Mouse (Mus musculus): ENCODE results near the gene Hils1. TPM values are rescaled to one million over a fixed set of nuclear protein-coding genes. Genes with fewer than 3 reads are reported as not detected.

The Hils1 gene
- total RNA-seq, 2 experiments from 2014 or later, result not detected

DNA sequence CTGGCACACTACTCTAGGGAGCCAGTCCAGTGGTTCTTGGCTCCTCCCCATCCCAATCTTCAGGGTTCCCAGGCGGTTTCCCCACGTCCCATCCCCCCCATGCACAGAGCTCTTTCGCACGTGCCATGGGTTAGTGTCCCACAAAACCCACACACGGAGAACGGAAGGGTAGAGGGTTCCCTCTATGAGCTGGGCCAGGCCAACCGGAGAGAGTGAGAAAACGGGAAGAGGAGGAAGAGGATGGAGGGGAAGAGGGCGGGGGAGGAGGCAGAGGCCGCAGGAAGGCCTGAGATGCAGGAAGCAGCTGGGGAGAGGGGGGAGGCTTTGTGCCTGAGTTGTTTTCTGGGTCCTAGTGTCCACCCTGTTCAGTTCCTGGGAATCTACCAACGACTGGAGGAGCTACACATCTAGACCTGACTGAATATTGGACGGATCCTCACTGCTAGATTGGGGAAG, 22.2 kb downstream of the Hils1 start:
- DNase-seq, result peak; percentile 64

DNA sequence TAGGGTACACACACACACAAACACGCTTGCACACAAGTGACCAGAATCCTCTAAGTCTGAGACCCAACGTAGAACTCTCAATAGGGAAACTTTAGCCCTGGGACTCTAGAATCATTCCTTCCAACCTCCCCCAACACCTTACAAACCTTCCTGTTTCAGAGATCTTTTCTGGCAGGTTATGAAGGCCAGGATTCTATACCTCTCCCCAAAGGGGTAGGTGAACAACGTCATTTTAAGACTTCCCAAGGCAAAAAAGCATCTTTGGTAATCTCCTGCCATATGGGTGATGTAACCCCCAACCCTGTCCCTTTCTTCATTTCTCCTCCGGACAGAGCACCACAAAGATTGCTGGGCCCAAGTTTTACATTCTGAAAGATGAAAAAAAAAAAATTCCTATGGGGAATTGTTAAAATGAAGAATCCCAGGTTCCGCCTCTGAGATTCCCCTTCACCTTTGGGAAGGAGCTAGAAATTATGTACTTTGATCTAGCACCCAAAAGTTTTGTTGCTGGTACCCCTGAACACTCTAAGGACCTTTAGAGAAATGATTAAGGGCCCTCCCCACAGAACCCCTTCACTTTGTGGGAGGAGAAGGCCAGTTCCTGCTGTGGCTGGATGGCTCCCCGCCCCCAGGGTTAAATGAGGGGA, 22.8 kb downstream of the Hils1 start:
- DNase-seq, result no peak

DNA sequence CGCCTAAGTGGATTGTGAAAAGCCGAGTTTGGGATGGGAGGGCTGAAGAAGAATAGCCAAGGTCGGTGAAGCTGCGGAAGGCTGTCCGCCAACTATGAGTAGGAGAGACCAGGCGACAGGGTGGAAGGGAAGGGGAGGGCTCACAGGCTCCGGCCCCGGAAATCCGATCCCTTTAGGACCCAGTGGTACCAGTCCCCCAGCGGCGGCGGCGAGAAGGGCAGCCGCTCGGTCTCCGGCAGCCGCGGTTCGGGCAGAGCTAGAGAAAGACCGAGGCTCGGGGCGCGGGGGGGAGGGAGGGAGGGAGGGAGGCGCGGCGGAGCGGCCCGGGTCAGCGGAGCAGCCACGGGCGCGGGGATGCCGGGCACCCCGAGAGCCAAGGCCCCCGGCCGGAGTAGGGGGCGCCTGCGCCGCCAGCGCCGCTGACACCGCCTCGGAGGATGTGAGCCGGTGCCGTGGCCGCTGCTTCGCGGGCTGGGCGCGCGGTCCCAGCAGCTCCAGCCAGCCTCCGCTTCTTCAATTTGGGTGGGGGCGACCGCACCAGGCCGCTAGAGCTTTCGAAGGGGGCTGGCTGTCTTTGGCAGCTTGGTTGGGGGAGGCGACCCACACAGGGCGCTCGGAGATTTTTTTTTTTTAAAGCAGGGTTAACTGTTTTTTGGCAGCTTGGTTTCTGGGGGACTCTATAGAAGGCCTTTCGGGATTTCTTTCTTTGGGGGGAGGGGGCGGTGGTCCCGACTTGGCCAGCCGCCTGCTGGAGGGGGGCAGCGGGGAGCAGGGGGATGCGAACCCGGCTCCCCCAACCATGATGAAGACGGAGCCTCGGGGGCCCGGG, 23.6 kb downstream of the Hils1 start, which contains the start of gene Ppp1r9b:
TSS of gene Ppp1r9b (plus strand) at position 287 of the 829 bp plus-strand sequence.
- DNase-seq, result peak; percentile 92

GRCm38 (mm10) chr11:94991641-94992479, 24.5 kb downstream of the Hils1 start:
- peak; percentile 61 for DNase-seq

DNA sequence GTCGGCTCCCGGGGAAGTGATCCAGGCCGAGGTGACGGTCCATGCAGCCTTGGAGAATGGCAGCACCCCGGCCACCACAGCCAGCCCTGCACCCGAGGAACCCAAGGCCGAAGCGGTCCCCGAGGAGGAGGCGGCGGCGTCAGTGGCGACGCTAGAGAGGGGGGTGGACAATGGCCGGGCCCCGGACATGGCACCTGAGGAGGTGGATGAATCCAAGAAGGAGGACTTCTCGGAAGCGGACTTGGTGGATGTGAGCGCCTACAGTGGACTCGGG, 25.0 kb downstream of the Hils1 start:
- DNase-seq, result no peak

GRCm38 (mm10) chr11:94992754-94993606, 25.6 kb downstream of the Hils1 start:
- DNase-seq, result peak; percentile 44

DNA sequence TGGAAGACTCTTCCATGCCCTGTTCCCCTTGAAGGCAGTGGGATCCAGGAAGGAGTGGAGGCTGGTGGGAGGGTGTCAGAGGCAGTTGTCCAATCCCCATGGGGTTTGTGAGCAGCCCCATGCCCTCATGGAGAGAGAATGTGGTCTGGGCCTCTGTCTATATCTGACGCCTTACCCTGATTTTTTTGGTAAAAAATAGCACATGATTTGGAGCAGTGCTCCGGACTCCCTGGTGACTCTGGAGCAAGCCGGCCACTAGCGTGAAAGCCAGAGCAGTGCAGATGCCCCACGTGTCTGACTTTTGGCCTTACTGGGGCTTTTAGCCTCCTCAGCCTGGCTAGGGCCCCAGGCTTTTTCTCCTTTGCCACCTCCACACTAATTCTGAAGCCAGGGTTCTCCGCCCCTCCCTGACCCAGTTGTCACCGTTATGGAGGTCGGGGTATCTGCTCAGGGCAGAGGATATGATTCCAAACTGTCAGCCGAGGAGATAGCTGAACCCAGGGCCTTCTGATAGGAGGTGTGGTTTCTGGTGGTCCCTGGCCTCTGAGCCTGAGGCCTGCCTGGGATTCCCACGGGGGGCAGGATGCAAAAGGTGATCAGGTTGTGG, 26.9 kb downstream of the Hils1 start:
- no peak for DNase-seq

GRCm38 (mm10) chr11:94994947-94995772, 27.8 kb downstream of the Hils1 start:
- DNase-seq, result no peak

- DNase-seq, result no peak
These were observed 28.7 kb downstream of the Hils1 start for GRCm38 (mm10) chr11:94996101-94996500.

DNA sequence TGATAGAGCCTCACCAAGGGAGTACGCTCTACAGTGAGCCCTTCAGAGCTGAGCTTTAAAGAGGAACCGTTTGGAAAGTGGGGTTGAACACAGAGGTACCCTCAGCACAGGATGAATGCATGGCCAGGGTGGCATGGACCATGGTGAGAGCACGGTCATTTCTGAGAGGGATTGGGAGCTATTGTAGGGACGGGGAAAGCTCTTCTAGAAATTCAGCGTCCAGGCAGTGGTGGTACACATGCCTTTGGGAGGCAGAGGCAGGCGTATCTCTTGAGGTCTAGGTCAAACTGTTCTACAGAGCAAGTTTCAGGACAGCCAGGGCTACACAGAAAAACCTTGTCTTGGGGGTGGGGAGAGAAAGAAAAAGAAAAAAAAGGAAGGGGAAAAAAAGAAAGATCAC, 29.6 kb downstream of the Hils1 start:
- no peak for DNase-seq

DNA sequence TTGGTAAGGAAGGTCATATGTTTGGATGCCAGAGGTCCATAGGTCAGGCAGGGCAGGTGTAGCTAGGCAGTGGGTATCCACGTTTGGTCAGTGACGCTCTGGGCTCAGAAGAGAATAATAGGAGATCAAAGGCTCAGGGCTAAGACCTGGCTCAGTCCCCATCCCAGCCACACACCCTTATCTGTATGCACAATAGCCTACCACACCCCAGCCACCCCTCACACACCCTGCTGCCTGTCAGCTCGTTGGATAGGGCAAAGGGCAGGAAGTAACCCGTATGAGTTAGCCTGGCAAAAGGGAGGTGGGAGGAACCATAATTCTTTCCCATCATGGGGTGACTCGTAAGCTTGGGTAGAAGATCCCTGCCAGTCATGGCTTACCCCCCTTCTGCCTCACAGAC, 30.2 kb downstream of the Hils1 start:
- no peak for DNase-seq

DNA sequence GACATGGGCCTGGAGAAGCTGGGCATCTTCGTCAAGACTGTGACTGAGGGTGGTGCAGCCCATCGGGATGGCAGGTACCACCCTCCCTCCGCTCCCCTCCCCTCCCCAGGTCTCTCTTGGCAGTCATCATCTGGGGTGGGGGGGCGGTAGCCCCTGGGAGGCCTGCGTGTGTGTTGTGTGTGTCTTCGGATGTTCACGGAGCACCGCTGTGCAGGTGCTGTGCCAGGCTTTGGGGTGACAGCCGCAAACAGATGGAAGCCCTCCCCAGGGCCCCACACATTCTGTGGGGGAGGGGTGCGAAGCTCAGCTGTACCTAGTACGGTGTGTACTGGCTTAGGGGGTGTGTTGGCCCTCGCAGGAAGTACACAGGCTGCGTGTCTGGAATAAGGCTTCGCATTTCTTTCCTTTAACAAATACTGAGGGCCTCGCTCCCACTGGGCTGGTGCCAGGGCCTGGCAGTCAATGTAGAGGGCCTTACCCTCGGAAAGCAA, 30.7 kb downstream of the Hils1 start:
- no peak for DNase-seq

DNA sequence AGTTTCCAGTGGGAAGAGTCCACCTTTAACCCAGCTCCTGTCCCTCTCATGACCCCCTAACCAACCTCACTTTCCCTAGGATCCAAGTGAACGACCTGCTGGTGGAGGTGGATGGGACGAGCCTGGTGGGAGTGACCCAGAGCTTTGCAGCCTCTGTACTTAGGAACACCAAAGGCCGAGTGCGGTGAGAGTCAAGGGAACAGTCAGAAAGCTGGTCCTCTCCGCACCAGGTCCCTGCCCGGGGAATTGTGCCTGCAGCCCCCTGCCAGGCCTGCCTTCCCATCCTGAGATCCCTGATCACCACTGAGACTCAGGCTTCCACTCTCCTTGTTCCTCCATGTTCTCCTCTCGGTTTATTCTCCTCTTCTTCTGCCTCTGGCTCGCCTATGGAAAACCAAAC, 32.7 kb downstream of the Hils1 start:
- DNase-seq, result no peak

DNA sequence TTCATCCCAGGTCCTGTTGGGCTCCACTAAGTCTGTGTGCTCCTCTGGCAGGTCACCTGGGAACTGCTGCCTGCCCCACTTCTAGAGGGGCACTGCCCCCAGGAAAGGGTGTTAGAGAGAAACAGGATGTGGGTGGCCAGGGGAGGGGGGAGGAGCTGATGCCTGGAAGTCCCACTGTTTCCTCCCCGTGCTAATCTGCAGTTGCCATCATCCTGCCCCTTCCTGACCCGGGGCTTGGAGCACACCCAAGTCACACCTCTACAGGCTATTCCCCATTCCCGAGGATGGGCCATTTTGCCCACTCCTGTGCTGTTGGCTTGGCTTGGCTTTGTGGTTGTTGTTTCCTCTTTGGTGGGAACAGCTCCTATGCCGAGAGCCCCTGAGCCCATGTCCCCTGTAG, 33.2 kb downstream of the Hils1 start:
- no peak for DNase-seq

- DNase-seq, result peak; percentile 62
These were observed 33.7 kb downstream of the Hils1 start for GRCm38 (mm10) chr11:95001058-95001457.

DNA sequence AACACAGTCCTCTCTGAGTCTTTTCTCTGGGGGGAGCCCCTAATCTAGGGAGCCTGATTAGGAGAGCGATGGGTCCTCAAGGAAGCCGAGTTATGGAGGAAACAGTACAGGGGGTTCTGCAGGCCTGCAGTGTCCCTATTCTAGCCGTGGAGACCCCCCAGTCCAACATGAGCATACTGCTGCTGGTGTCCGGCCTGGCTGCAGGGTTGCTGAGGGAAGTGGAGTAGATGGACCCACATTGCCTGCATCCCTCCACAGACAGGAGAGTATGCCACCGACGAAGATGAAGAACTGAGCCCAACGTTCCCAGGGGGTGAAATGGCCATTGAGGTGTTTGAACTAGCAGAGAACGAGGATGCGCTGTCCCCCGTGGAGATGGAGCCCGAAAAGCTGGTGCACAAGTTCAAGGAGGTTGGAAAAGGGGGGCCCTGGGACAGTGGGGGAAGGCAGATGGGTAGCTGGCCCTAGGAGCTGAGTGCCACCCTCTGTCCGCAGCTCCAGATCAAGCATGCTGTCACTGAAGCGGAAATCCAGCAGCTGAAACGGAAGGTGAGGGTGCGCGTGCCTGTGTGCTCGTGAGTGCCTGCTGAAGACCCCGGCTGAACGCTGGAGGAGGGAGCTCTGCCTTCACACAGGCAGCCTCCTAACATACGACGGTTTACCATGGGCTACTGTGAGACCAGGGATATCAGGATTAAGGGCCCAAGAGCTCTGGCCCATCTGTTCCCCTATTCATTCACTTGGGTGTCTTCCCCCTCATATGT, 34.4 kb downstream of the Hils1 start:
- no peak for DNase-seq

- DNase-seq, result no peak
These were observed 35.3 kb downstream of the Hils1 start for GRCm38 (mm10) chr11:95002705-95003104.

DNA sequence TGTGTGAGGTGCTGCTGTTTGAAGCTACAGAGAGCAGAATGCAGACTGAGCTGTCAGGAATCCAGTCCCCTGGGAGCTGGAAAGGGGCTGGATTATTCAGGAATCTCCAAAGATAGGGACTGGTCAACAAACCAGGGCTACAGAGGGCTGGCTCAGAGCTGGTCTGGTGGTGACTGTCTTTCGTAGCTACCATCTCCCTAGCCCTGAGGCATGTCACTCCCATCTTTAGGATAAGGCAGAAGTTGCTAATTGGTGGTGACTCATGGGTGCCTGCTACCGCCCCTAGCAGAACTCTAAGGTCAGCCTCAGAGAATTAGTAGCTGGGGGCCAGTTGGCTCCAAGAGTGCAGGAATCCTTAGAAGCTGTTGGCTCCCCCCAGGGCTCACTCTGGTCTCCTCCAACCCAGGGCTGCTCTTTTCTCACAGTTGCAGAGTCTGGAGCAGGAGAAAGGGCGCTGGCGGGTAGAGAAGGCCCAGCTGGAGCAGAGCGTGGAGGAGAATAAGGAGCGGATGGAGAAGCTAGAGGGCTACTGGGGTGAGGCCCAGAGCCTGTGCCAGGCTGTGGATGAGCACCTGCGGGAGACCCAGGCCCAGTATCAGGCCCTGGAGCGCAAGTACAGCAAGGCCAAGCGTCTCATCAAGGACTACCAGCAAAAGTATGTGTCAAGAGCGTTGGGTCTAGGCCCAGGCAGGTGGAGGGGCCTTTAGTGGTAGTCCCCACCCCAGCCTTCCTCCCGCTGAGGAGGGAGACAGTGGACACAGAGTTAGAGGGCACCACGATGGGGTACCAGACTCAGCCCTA, 36.9 kb downstream of the Hils1 start:
- DNase-seq, result no peak

- no peak for DNase-seq
These were observed 37.5 kb downstream of the Hils1 start for GRCm38 (mm10) chr11:95004937-95005198.
